In the genomic region with DNA sequence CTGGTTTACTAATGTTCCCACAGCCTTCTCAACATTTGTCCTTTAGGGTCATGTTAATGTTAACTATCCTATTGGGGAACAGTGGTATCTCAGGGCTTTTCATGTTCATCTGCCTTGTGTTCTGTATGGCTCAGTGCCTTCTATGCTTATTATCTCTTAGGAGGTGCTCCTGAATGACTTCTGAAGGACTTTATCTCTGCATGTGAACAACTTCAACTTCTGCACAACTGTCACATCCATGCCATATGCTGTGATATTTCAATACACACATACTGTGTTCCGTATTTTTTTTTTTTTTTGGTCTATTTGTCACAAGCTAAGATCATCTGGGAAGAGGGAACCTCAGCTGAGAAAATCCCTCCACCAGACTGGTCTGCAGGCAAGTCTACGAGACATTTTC, we compare ENCODE assay signal across 30 mouse cellular contexts.
"Had no signal": no experiment of that assay in that cellular context is flagged by ENCODE, and none has a peak within 500 bp of the region (broad histone marks: within the 10 kb centered on the region; RNA-seq: fewer than 3 reads in every experiment).

No protein-coding gene starts in this region.

- H3K9me3 ChIP-seq: limb, embryonic 10.5 days; limb, embryonic 12.5 days; limb, embryonic 13.5 days; limb, embryonic 15.5 days; liver, embryonic 12.5 days; liver, embryonic 13.5 days; liver, embryonic 15.5 days; lung, embryonic 15.5 days; midbrain, embryonic 12.5 days; midbrain, embryonic 13.5 days; midbrain, embryonic 15.5 days had no signal

- ATAC-seq: liver, embryonic 12.5 days; liver, postnatal 0 days; lung, postnatal 0 days; midbrain, embryonic 13.5 days; midbrain, embryonic 15.5 days; midbrain, embryonic 16.5 days had no signal

- H3K27ac ChIP-seq: left cerebral cortex, adult 2 months; limb, embryonic 10.5 days; limb, embryonic 12.5 days; limb, embryonic 13.5 days; limb, embryonic 15.5 days; liver, embryonic 12.5 days; liver, embryonic 13.5 days; liver, embryonic 14.5 days; liver, embryonic 15.5 days; lung, embryonic 15.5 days; macrophage; midbrain, embryonic 10.5 days; midbrain, embryonic 12.5 days; midbrain, embryonic 13.5 days; midbrain, embryonic 15.5 days had no signal

- H3K36me3 ChIP-seq: limb, embryonic 10.5 days; limb, embryonic 12.5 days; limb, embryonic 13.5 days; limb, embryonic 15.5 days; liver, embryonic 12.5 days; liver, embryonic 13.5 days; liver, embryonic 15.5 days; lung, embryonic 15.5 days; midbrain, embryonic 10.5 days; midbrain, embryonic 12.5 days; midbrain, embryonic 13.5 days; midbrain, embryonic 15.5 days had no signal

- H3K27me3 ChIP-seq: limb, embryonic 12.5 days; limb, embryonic 13.5 days; limb, embryonic 15.5 days; liver, embryonic 12.5 days; liver, embryonic 15.5 days; lung, embryonic 15.5 days; midbrain, embryonic 13.5 days; midbrain, embryonic 15.5 days had no signal

- H3K4me1 ChIP-seq: limb, embryonic 10.5 days; limb, embryonic 12.5 days; limb, embryonic 13.5 days; limb, embryonic 15.5 days; liver, embryonic 12.5 days; liver, embryonic 13.5 days; liver, embryonic 15.5 days; lung, embryonic 15.5 days; megakaryocyte, embryonic 14.5 days; midbrain, embryonic 10.5 days; midbrain, embryonic 12.5 days; midbrain, embryonic 13.5 days; midbrain, embryonic 15.5 days had no signal

- H3K9ac ChIP-seq: limb, embryonic 12.5 days; limb, embryonic 13.5 days; limb, embryonic 15.5 days; liver, embryonic 12.5 days; liver, embryonic 13.5 days; liver, embryonic 14.5 days; liver, embryonic 15.5 days; liver, postnatal 0 days; lung, embryonic 14.5 days; lung, embryonic 15.5 days; midbrain, embryonic 12.5 days; midbrain, embryonic 13.5 days; midbrain, embryonic 15.5 days had no signal

- H3K4me3 ChIP-seq: left cerebral cortex, adult 2 months; limb, embryonic 10.5 days; limb, embryonic 12.5 days; limb, embryonic 13.5 days; limb, embryonic 15.5 days; liver, embryonic 12.5 days; liver, embryonic 13.5 days; liver, embryonic 15.5 days; lung, embryonic 15.5 days; megakaryocyte, embryonic 14.5 days; midbrain, embryonic 10.5 days; midbrain, embryonic 12.5 days; midbrain, embryonic 13.5 days; midbrain, embryonic 15.5 days; myocyte had no signal

- DNase-seq: left cerebral cortex, postnatal 4 days; liver; liver, embryonic 13.5 days; liver, postnatal 0 days; lung, adult 18-20 months; lung, adult 2 months; lung, embryonic 14.5 days; lung, postnatal 10 days; lung, postnatal 14 days; lung, postnatal 36 days; lung, postnatal 4 days; midbrain, embryonic 14.5 days had no signal
